Mouse (Mus musculus) hindbrain, embryonic 15.5 days (tissue): ENCODE results near the gene Lrrc19. TPM values are rescaled to one million over a fixed set of nuclear protein-coding genes. Genes with fewer than 3 reads are reported as not detected.

Experiments
- ATAC-seq: fragments of 200-750 bp; cut with Nextera tagmentation; 2 replicates; pipeline ENCODE4 v1.8.0; 2017; ENCODE audit warnings: low read depth, moderate number of reproducible peaks, moderate TSS enrichment; ENCODE audit not compliant: low FRiP score
- H3K27ac ChIP-seq: fragments of 300-500 bp; sonication (generic); replicated peaks from 2 replicates; pipeline ENCODE4 v1.5.1; 2015; ENCODE audit warnings: mild to moderate bottlenecking, inconsistent platforms
- H3K27me3 ChIP-seq: fragments of 300-500 bp; sonication (generic); 2 replicates; pipeline ENCODE4 v1.6.1; 2015; ENCODE audit warnings: control low read depth, inconsistent platforms
- H3K36me3 ChIP-seq: fragments of 300-500 bp; sonication (generic); 2 replicates; pipeline ENCODE4 v1.6.1; 2015; ENCODE audit warnings: control low read depth, inconsistent platforms
- H3K4me1 ChIP-seq: fragments of 300-500 bp; sonication (generic); replicated peaks from 2 replicates; pipeline ENCODE4 v1.6.1; 2015; ENCODE audit warnings: control low read depth, inconsistent platforms
- H3K4me2 ChIP-seq: fragments of 300-500 bp; sonication (generic); 2 replicates; pipeline ENCODE4 v1.6.1; 2015; ENCODE audit warnings: moderate library complexity, mild to moderate bottlenecking, inconsistent platforms
- H3K4me3 ChIP-seq: fragments of 300-500 bp; sonication (generic); 2 replicates; pipeline ENCODE4 v1.5.1; 2015; ENCODE audit warnings: mild to moderate bottlenecking, inconsistent platforms
- H3K9ac ChIP-seq: fragments of 300-500 bp; sonication (generic); 2 replicates; pipeline ENCODE4 v1.6.1; 2015; ENCODE audit warnings: inconsistent platforms
- H3K9me3 ChIP-seq: fragments of 300-500 bp; sonication (generic); 2 replicates; pipeline ENCODE4 v1.6.1; 2016; ENCODE audit warnings: control low read depth, inconsistent platforms
- WGBS: fragments of 180-500 bp; shearing (Covaris S2); methylation state at CpG from one replicate; pipeline ENCODE4 v1.1.7; 2015; 5-methylcytosine and 5-hydroxymethylcytosine counted together
- polyA plus RNA-seq: library from polyadenylated mRNA; unstranded; fragments of >200 nt; fragmentation: Nextera tagmentation; extraction: Ambion mirVana; gene quantifications from 2 replicates; pipeline ENCODE4 v1.2.1, GENCODE M21; 2015

The Lrrc19 gene
- polyA plus RNA-seq, 1 experiment from 2014 or later = 0.26 TPM

DNA sequence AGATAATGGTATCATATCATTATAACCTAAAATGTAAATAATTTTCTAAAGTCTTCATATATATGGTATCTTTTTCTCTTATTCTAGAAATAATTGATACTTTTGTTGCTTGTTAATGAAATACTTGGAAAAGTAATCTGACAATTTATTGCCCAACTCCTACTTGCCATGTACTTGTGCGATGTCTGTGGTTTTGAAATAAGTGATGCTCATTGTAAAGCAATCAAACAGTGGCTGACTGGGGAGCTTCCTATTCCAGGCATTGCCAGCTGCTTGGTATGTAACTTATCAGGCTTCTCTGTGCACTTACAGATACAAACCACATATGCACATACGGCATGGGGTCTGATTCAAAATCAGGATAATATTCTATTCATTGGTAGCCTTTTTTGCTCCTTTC is 29.9 kb downstream of the Lrrc19 start:
- Histone ChIP-seq H3K9ac (no peak overlapping the region), H3K4me2 (no peak overlapping the region), H3K27ac (no peak overlapping the region), H3K9me3 (no peaks in the 10 kb centered on the region), H3K36me3 (peaks cover 5% of the 10 kb centered on the region; the same call in 1 of the 2 replicates), H3K27me3 (no peaks in the 10 kb centered on the region), H3K4me1 (peaks cover 10% of the 10 kb centered on the region), H3K4me3 (no peak overlapping the region)
- no peak for ATAC-seq
- WGBS = 90% methylated on average over 2 of the region's 2 CpGs

- WGBS = under 1% methylated on average over 18 of the region's 18 CpGs
Observed at GRCm38 (mm10) chr4:94614627-94615006, 35.3 kb downstream of the Lrrc19 start.

GRCm38 (mm10) chr4:94613972-94614626 is 35.8 kb downstream of the Lrrc19 start, which contains the start of gene Ift74:
Ift74 (plus strand) TSS chr4:94614491.
- Histone ChIP-seq H3K4me3 (peak within 1 kb of the TSS; percentile 89), H3K4me2 (peak within 1 kb of the TSS; percentile 71), H3K9ac (peak within 1 kb of the TSS; percentile 71), H3K9me3 (no peaks in the 10 kb centered on the region), H3K27me3 (no peaks in the 10 kb centered on the region), H3K4me1 (peaks cover 17% of the 10 kb centered on the region), H3K27ac (peak within 1 kb of the TSS; percentile 81), H3K36me3 (no peaks in the 10 kb centered on the region)
- WGBS = 5% methylated on average over 29 of the region's 29 CpGs
- peak; percentile 100 for ATAC-seq

More at GRCm38 (mm10) chr4:94614627-94615006, 35.3 kb downstream of the Lrrc19 start:
- Histone ChIP-seq H3K27ac (peak overlapping the region; percentile 81), H3K4me2 (peak overlapping the region; percentile 71), H3K9me3 (no peaks in the 10 kb centered on the region), H3K27me3 (no peaks in the 10 kb centered on the region), H3K36me3 (no peaks in the 10 kb centered on the region), H3K9ac (peak overlapping the region; percentile 71), H3K4me1 (peaks cover 17% of the 10 kb centered on the region), H3K4me3 (peak overlapping the region; percentile 89)
- peak; percentile 87 for ATAC-seq

DNA sequence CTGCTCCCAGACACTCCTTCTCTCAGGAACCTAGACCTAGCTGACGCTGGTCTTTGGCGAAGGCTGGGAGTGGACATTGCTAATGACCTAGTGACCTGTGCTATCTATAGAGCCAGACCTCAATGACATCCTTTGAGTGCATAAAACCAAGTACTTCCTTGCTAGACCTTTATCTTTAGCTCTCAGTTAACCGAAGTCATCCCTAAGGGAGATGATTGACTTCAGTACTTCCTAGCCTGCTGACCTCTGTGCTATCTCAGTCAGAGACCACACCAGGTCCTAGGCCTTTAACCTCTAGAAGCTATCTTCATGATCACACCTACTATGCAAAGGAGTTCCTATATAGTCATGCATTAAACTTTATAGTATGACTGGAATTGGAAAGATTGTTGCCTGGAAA is 39.6 kb downstream of the Lrrc19 start:
- H3K27ac ChIP-seq = no peak overlapping the region
- no peak overlapping the region for H3K4me3 ChIP-seq
- H3K36me3 ChIP-seq = no peaks in the 10 kb centered on the region
- no peaks in the 10 kb centered on the region for H3K9me3 ChIP-seq
- WGBS = 81% methylated on average over 3 of the region's 3 CpGs
- ATAC-seq = no peak
- H3K27me3 ChIP-seq = no peaks in the 10 kb centered on the region
- H3K4me1 ChIP-seq = peaks cover 10% of the 10 kb centered on the region
- H3K9ac ChIP-seq = no peak overlapping the region
- no peak overlapping the region for H3K4me2 ChIP-seq

- ATAC-seq = no peak
- H3K9me3 ChIP-seq = no peaks in the 10 kb centered on the region
- no peaks in the 10 kb centered on the region for H3K27me3 ChIP-seq
- no peak overlapping the region for H3K9ac ChIP-seq
- no peaks in the 10 kb centered on the region for H3K36me3 ChIP-seq
- H3K27ac ChIP-seq = no peak overlapping the region
- WGBS = 91% methylated on average over 2 of the region's 2 CpGs
- H3K4me3 ChIP-seq = no peak overlapping the region
- H3K4me2 ChIP-seq = no peak overlapping the region
- H3K4me1 ChIP-seq = peaks cover 22% of the 10 kb centered on the region
Observed at GRCm38 (mm10) chr4:94605591-94605990, 44.4 kb downstream of the Lrrc19 start.

DNA sequence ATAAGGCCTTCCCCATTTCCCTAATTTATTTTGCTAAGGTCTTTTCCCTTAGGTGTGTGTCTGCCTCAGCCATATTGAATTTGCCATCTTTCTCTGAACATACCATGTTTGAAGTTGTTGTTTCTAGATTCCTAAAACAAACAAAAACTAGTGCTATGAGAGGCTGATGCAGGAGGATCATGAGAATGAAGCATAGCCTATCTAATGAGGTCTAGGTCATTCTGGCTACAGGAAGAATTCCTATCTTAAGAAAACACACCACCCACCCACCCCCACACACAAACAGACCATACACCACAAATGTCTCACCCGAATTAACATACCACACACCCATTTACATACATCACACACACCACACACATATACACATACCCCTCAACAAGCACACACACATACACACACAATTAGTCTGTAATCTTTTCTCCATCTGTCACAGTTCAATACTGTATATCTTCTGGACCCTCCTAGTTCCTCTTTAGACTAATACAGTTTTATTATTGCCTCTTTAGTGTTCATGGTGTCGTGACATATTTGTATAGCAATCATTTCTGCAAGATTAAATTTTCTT is 45.4 kb downstream of the Lrrc19 start:
- Histone ChIP-seq H3K4me3 (no peak overlapping the region), H3K9ac (no peak overlapping the region), H3K27me3 (no peaks in the 10 kb centered on the region), H3K4me2 (peak overlapping the region; percentile 76; the same call in 1 of the 2 replicates), H3K9me3 (no peaks in the 10 kb centered on the region), H3K4me1 (peaks cover 25% of the 10 kb centered on the region), H3K36me3 (no peaks in the 10 kb centered on the region), H3K27ac (no peak overlapping the region)
- 86% methylated on average over 2 of the region's 2 CpGs for WGBS
- no peak for ATAC-seq

- peak within 1 kb of the TSS; percentile 76 for H3K4me2 ChIP-seq
- peaks cover 25% of the 10 kb centered on the region for H3K4me1 ChIP-seq
- peak within 1 kb of the TSS; percentile 91 for H3K27ac ChIP-seq
- peak within 1 kb of the TSS; percentile 93 for H3K9ac ChIP-seq
- no peaks in the 10 kb centered on the region for H3K27me3 ChIP-seq
- ATAC-seq = peak; percentile 99
- H3K36me3 ChIP-seq = no peaks in the 10 kb centered on the region
- H3K4me3 ChIP-seq = peak within 1 kb of the TSS; percentile 93
- WGBS = under 1% methylated on average over 59 of the region's 61 CpGs
- no peaks in the 10 kb centered on the region for H3K9me3 ChIP-seq
Observed at GRCm38 (mm10) chr4:94603031-94603629, 46.8 kb downstream of the Lrrc19 start, which contains the start of gene Plaa. Plaa (minus strand) TSS chr4:94603244.

GRCm38 (mm10) chr4:94602496-94603030 is 47.4 kb downstream of the Lrrc19 start:
- Histone ChIP-seq H3K9ac (peak overlapping the region; percentile 93), H3K27ac (peak overlapping the region; percentile 91), H3K36me3 (no peaks in the 10 kb centered on the region), H3K4me3 (peak overlapping the region; percentile 93), H3K27me3 (no peaks in the 10 kb centered on the region), H3K9me3 (no peaks in the 10 kb centered on the region), H3K4me1 (peaks cover 25% of the 10 kb centered on the region), H3K4me2 (peak overlapping the region; percentile 76)
- ATAC-seq = no peak
- under 1% methylated on average over 33 of the region's 33 CpGs for WGBS

- ATAC-seq = no peak
- Histone ChIP-seq H3K4me2 (peak overlapping the region; percentile 76), H3K9me3 (no peaks in the 10 kb centered on the region), H3K27ac (no peak overlapping the region), H3K27me3 (no peaks in the 10 kb centered on the region), H3K4me3 (peak overlapping the region; percentile 93; the same call in 1 of the 2 replicates), H3K36me3 (no peaks in the 10 kb centered on the region), H3K9ac (no peak overlapping the region), H3K4me1 (peaks cover 25% of the 10 kb centered on the region)
- 88% methylated on average over 4 of the region's 4 CpGs for WGBS
Observed at GRCm38 (mm10) chr4:94601395-94601794, 48.5 kb downstream of the Lrrc19 start.

- H3K4me3 ChIP-seq = no peak overlapping the region
- 0 out of 2 replicates have a peak, but pooled peaks cover 4% of the 10 kb centered on the region for H3K4me1 ChIP-seq
- H3K9ac ChIP-seq = no peak overlapping the region
- ATAC-seq = no peak
- no peaks in the 10 kb centered on the region for H3K36me3 ChIP-seq
- no peaks in the 10 kb centered on the region for H3K27me3 ChIP-seq
- H3K9me3 ChIP-seq = no peaks in the 10 kb centered on the region
- no peak overlapping the region for H3K4me2 ChIP-seq
- H3K27ac ChIP-seq = no peak overlapping the region
Observed at GRCm38 (mm10) chr4:94592709-94593108, 57.2 kb downstream of the Lrrc19 start.

GRCm38 (mm10) chr4:94591765-94592381 is 58.1 kb downstream of the Lrrc19 start:
- no peaks in the 10 kb centered on the region for H3K36me3 ChIP-seq
- WGBS = 83% methylated on average over 4 of the region's 4 CpGs
- ATAC-seq = no peak; the same call in 1 of the 2 replicates
- no peak overlapping the region for H3K9ac ChIP-seq
- H3K27ac ChIP-seq = no peak overlapping the region
- H3K9me3 ChIP-seq = no peaks in the 10 kb centered on the region
- no peak overlapping the region for H3K4me3 ChIP-seq
- no peak overlapping the region for H3K4me2 ChIP-seq
- no peaks in the 10 kb centered on the region for H3K27me3 ChIP-seq
- 0 out of 2 replicates have a peak, but pooled peaks cover 4% of the 10 kb centered on the region for H3K4me1 ChIP-seq
